Mouse (Mus musculus) lung, adult 18-20 months (tissue): ENCODE data around the gene Nek4.
A peak's percentile ranks its signal among the peaks of the same experiment; 100 is the strongest.

Experiments
- DNase-seq, 2 experiments: peaks; one replicate each; pipeline ENCODE4 v3.0.0; 2022; ENCODE audit warnings: mixed read lengths in 2 of 2

The Nek4 gene

DNA sequence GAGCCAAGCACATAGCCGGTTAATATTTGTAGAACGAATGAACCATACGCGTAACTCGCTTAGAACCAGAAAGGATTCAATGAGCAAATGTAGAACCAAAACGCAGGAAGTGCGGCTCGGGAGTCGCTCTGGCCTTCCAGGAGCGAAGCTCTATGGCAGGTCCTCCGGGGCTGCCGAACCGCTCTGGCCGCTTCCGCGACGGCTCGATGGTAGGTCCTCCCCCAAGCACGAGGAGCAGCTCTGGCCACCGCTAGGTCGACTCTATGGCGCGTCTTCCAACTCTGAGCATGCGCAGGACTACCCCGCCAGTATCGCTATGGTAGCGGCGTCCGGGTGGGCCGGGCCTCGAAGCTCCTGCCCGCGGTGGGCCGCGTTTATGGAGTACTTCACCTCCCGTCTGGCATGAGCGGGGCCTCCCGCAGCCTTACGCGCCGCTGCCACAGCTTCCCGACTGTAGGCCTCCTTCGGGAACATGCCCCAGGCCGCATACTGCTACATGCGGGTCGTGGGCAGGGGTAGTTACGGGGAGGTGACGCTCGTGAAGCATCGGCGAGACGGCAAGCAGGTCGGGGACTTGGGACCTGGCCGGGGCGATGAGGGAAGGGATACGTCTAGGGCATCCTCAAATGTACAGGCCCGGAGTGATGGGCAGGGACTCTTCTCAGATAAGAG lies at the start of gene Nek4:
Gene Nek4, plus strand, starts transcription at position 224 of the 672 bp plus-strand sequence.
- peak; percentile 97 to 98 for DNase-seq

DNA sequence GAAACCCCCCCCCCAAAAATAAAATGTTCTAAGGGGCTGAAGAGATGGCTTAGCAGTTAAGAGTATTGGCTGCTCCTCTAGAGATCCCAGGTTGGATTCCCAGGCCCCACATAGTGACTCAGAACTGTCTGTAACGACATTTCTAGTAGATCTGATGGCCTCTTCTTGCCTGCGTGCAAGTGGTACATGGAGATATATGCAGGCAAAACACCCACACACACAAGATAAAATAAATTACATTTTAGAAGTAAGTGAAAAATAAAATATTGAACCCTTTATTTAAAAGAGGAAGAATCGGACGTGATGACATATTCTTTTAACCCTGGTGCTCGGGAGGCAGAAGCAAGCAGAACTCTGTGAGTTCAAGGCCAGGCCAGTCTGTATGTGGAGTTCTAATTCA lies 48.5 kb upstream of the Nek4 start:
- DNase-seq, result no peak

DNA sequence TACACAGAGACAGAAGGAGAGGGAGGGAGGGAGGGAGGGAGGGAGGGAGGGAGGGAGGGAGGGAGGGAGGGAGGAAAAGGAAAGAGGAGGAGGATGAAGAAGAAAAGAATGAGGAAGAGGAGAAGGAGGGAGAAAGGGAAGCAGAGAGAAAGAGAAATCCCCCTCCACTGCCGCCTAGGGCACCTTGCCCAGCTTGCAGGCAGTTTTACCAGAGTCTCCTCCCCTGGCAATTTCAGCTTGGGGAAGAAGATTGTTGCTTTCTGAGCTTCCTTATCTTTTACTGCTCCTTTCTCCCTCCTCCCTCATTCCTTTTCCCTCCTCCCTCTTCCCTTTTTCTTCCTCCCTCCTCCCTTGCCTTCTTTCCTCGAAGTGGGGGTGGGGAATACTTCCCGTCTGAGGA lies 48.1 kb upstream of the Nek4 start:
- DNase-seq, result no peak

DNA sequence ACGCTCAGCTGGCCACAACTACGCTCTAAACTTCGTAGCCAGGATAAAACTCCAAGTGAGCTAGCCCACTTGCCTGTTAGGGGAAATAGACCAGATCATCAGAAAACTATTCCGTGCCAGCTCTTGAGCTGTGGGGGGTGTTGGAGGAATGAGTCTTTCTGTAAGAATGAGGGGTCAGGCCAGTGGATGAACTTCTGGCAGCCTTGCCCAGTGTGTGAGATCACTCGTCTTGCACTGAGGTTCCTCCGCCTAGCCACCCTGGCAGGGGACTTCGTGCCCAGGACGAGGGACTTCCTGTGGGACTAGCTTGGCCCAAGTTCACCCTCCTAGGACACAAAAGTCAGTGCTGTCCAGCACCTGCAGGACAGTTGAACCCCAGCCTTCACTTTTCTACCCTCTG lies 46.9 kb upstream of the Nek4 start:
- peak in 1 of 2 experiments; percentile 34 for DNase-seq

DNA sequence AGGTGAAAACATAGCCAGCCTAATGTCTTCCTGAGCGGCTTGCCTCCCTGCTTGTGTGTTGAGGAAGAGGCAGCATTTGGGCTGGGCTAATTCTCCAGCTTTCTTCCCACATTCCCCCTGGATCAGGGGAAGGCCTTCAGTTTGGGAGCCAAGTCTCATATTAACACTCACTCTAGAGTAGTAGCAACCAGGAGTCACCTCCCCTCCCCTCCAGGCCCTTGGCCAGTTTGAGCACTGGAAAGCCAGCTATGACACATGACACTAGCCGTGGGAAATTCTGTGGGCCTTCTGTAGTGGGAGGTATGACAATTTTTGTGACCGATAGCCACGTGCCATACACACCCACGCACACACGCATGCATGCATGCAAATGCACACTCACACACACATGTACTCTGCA lies 45.2 kb upstream of the Nek4 start:
- DNase-seq, result peak in 1 of 2 experiments; percentile 42

DNA sequence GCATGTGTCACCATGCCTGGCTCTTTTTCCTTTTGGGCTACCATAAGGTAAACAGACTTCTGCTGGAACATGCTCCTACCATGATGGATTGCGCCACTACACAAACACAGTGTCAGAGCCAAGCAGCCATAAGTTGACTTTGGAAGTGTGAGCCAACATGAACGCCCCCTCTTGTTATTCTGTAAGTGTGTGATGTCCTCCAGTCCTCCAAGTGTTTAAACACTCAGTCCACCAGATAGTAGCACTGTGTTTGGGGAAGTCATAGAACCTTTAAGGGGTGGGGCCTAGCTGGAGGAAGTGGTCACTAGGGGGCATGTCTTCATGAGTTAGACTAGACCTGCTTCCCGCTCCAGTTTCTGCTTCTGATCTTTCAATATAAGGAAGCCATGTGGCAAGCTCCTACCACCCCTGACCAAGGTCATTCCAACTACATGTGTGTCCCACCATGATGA lies 43.3 kb upstream of the Nek4 start:
- peak; percentile 82 to 90 for DNase-seq

DNA sequence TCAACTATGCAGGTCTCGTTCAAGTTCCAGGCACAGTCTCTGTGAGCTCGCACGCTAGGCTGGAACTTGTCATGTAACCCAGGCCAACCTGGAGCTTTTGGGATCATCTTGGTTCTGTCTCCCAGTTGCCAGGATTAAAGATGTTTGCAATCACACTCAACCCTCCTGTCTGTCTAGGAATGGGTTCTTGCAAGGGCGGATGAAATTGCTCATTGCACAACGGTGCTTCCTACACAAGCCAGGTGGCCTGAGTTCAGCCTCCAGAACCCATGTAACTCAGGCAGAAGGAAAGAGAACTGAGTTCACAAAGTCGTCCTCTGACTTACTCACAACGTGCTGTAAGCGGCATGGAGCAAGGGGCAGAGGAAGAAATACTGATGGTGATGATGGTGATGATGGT lies 40.0 kb upstream of the Nek4 start:
- DNase-seq, result peak in 1 of 2 experiments; percentile 57

DNA sequence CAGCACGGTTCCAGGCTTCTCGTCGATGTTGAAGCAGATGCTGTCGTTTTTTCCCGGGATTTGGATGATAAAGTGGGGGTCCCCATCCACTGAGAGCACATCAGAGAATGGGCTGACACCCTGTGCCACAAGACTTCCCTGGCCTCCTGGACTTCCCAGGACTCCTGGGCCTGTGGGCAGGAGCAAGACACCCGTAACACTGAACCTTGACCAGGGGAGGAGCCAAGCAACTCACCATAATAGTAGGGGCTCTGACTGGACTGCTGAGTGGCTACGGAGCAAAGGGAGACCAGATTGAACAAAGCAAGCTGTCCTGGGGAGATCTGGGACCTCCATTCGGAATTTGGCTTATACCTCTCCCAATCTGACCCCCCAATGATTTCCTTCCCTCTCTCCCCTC lies 38.5 kb upstream of the Nek4 start:
- no peak for DNase-seq

DNA sequence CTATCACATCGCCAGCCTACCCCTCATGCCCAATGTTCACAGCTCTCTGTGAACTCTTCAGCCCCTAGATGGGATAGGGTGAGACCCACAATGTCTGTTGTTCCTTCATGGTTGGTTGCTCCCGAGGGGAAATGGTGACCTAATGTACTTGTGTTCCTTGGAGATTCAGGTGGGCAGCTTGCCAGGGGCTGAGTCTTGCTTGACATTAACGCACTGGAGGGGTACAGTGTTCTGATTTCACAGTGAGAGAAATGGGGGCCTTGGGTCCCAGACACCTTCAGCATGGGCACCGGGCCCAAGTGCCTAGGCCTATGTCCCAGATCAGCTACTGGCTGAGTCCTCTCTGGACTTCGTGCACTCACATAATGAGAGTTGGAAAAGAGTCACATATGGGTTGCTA lies 37.8 kb upstream of the Nek4 start:
- no peak for DNase-seq

DNA sequence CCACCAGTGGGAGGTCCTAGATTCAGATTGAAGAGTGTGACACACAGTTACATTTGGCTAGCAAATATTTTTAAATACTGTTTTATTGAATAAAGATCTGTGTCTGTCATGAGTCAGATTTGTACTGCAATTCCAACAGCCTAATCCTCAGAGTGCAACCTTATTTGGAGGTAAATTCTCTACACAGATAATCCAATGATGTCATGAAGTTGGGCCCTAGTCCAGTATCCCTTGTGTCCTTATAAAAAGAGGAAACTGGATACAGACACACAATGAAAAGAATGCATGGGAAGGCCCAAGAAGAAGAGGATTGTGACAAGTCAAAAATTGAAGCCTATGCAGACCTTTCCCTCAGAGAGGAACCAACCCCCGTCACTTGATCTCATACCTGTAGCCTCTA lies 34.7 kb upstream of the Nek4 start:
- no peak for DNase-seq

DNA sequence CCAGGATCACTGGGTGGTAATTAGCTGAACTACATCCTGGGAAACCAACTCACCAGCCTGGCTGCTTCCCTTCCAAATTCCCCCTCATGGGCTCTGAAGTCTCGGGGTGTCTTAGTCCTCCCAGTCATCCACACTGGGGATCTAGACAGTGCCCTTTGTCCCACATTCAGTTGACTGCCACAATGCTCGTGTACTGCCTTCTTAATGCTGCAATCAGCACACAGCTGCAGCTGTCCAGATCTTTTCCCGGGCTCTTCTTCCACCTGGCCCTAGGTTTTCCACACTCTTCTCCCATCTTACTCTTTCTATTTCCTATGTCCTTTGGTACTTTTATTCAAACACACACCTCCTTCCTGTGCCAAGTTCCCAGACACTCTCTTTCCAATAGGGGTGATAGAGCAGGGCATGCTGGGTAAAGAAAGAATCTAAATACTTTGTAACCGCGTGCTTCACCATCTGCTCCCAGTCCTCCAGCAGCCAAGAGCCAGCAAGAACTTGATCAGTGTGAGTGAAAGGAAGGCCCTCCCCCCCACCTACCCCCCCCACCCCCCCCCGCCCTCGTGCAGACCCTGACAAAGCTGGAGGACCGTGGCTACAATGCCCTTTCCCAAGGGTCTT lies 29.0 kb upstream of the Nek4 start:
- no peak for DNase-seq

DNA sequence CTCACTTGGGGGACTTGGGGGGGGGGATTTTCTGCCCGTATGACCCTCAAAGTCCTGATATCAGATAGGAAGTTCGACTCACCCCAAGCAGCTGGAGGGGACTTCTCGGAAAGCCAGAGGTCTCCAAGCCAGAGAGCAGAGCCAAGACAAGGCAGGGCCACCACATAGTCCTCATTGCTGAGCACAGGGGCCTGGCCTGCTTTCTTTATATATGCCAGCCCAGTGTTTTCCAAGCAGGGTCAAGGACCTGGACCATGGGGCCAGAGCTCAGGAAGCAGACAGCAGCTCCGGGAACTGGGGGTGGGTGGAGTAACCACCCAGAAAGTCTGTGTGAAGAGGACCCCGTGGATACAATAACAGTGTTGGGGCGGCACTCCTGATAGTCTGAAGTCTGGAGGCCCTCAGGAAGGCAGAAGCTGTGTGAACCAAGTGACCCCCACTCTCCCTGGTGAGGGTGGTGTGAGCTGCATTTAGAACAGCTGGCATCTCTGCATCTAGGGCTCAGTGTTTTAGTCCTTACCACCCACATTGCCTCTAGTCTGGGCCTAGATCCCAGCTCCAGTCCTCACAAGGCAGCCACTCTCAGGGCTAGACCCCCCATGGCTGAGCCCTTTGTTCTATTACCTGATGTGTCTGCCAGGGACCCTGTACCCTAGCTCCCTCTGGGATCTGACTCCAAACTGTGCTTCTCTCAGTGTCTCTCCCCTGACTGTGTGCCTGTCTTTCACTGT lies 27.6 kb upstream of the Nek4 start, which contains the start of gene Itih3:
Gene Itih3, minus strand, starts transcription at position 386 of the 731 bp plus-strand sequence.
- no peak for DNase-seq

DNA sequence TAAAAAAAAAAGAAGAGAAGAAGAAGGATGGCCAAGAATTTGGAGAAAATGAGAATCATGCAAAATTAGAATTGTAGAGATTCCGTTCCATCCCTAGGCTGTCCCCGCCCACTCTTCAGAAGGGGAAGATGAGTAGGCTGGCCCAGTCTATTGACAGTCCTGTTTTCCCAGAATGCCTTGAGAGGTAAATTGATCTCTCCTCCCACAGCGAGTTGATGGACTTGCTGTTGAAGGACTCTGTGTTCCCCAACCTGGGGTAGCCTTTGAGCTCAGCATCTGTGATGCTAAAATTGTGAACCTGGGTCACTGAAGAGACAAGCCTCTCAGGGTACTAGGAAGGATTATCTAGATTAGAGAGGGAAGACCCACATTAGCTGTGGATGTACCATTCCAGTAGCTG lies 25.7 kb upstream of the Nek4 start:
- no peak for DNase-seq

DNA sequence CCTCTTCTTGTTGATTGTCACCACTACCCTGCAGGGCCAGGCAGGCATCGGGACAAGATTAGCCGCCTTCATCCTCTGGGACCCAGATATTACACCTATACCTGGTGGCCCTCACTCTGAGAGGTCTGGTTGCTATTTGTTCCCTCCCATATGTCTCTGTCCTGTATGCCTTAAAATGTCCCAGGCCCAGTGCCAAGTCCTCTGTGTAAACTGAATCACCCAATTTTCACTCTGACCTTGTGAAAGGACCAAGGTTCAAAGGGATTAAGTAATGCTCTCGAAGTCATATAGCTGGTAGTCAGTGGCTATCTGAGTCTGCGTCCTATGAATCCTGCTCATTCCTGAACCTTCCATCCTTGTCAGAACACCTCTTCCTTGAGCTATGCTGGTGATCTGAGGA lies 20.8 kb upstream of the Nek4 start:
- no peak for DNase-seq

DNA sequence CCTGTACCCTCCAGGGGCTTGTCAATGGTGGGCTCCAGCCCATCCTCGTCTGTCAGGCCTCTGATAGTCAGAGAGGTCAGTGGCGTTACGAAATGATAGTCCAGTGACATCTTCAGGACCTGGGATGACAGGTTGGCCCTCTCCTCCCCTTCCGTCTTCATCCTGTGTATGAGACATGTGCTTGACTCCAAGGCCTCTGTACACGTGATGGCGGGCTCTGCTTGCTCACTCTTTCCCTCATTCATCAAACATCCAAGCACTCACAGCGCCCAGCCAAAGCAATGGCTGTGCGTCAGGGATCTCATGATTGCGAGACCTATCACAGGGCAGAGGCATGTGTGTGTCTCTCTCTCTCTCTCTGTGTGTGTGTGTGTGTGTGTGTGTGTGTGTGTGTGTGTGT lies 17.8 kb upstream of the Nek4 start:
- no peak for DNase-seq

DNA sequence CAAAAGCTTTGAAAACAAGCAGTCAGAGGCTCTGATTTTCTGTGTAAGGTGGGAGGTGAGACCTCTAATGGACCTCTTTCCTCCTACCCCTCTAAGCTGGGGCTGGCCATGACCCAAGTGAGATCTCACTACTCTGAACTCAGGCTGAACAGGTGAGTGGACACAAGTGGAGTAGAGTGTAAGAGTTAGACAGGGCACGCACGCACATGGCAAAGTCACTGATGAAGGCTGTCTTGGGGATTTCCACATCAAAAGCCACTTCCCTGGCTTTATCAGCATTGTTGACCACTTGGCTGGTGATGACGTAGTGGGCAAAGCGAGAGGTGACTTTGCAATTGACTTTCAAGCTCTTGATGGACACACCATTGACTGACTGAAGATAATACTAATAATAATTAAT lies 8.9 kb upstream of the Nek4 start:
- peak; percentile 26 to 43 for DNase-seq

DNA sequence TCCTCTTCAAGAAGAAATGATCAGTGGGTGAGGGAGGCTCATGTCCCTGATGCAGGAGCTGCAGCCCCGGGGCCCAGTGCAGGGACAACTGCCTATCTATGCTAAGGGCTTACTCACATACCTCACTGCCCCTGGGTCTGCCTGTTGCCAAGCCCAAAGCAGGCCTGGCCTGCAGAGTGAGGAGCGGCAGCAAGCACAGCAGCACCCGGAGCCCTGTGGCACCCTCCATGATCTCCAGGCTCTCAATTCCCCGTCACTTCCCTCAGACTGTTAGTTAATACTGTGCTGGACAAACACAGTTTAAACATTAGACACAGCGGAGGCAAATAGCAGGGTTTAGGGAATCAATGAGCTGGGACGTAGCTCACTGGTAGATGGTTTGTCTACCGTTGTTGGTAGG lies 8.1 kb upstream of the Nek4 start, which contains the start of gene Itih1:
Gene Itih1, minus strand, starts transcription at position 252 of the 400 bp plus-strand sequence.
- no peak for DNase-seq

DNA sequence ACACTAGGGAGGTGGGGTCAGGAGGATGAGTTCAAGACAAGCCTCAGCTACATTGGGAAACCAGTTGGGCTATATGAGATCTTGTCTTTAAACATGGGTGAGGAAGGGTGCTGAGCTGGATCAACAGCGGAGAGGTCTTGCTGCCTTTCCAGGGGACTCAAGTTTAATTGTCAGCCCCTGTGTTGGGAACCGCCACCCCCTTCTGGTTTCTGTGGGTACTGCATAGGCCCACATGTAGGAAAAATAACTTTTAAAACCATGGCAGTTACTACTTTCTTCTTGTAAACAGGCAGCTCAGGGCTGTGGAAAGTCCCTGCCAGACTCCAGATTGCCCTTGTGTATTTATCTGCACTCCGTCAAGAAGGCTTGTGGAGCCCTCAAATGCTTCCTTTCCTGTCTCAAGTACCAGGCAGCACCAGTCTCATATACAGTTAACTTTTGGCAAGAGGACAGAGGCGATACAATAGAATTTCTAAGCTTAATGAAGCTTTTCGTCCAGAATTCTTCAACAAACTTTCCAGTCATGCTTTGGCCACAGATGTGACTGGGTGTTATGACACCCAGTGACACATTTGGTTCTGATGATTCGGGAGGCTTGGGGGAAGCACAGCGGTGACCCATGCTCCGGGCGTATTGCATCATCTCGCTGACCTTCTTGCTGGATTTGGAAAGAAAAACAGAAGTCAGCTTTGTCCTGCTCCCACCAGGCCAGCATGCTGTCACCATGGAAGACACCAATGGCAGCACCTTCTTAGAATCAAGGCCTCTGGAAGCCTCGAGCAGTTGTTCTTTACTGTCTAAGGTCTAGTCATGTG lies 7.1 kb upstream of the Nek4 start:
- DNase-seq, result peak; percentile 82 to 84

DNA sequence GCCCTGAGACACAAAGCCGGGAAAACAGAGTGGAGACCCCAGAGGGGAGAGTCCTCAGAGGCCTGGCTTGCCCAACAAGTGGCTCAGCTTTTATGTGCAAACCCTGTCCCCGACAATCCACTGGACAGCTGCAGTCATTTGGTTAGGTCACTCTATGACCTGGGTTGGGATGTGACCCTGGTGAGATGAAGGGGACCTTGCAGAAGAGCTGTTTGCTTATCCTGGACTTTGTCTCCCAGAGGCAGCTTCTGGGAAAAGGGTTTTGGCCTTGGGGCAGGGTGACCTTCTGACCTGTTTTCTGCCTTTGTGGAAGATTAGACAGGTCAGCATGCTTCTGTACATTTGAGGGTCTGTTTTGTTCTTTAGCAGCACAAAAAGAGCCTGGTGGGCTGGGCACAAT lies 6.4 kb upstream of the Nek4 start:
- no peak for DNase-seq

DNA sequence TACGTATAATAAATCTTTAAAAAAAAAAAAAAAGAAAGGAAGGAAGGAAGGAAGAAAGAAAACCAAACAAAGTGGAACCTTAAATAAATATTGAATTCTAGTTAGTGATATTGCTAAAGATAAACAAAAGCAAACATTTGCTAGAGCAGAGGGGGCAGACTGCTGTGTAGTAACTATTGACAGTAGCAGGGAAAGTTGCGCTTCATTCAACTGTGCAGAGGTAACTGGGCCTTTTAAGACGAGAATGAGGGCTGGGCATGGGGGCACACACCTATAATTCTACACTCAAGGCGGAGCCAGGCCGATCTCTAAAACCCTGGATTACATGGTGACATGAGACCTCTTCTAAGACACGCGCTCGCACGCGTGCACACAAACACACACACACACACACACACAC lies 1.2 kb upstream of the Nek4 start:
- DNase-seq, result no peak

DNA sequence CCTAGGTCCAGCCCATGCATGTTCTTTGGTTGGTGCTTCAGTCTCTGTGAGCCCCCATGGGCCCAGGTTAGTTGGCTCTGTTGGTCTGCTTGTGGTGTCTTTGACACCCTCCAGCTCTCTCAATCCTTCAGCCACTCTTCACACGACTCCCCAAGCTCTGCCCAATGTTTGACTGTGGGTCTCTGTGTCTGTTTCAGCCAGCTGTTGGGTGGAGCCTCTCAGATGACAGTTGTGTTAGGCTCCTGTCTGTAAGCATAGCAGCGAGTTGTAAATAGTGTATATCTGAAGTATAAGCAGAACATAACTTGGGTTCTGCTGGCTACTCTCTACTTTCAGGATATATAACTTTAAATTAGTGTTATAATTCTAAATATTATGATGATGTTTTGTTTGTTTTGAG lies 7.3 kb downstream of the Nek4 start:
- no peak for DNase-seq

DNA sequence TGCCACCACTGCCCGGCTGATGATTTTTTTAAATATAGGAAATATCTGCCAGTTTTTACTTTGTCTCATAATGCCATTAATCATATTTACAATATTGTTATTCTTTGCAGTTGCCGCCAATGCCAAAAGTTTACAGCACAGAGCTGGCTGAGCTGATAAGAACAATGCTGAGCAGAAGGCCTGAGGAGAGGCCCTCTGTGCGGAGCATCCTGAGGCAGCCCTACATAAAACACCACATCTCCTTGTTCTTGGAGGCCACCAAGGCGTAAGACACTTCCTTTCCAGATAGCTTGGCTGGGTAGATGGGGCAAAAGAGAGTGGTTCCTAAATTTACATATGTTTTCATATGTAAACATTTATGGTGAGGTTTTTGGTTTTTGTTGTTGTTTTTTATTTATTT lies 7.9 kb downstream of the Nek4 start:
- no peak for DNase-seq

DNA sequence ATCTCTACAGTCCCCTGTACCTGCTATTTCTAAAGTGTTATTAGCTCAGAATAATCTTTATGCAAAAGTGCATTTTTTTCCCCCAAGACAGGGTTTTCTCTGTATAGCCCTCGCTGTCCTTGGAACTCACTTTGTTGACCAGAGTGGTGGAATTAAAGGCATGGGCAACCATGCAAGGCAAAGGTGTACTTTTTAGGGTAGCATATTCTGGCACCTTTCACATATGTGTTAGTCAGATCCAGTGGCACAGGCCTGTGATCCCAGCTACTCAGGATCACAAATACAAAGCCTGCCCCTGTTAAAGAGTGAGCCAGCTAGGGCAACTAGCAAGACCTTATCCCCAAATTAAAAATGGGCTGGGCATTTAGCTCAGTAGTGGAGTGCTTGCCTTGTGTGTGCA lies 9.2 kb downstream of the Nek4 start:
- no peak for DNase-seq
